In genomic region chr17:88160677-88161001, GRCm38 (mm10) we compare ENCODE assay signal across 19 mouse cellular contexts.
DNase-seq lines count a peak whose midpoint lies in the region; ATAC-seq and TF ChIP-seq lines count a peak whose summit lies in the region.
"Had no signal": no experiment of that assay in that cellular context is flagged by ENCODE, and none has a peak within 500 bp of the region (broad histone marks: within the 10 kb centered on the region; RNA-seq: fewer than 3 reads in every experiment).

No protein-coding gene starts in this region.

- no peak overlapping the region for H3K27ac ChIP-seq in heart, embryonic 13.5 days (replicated peaks)
- no peak overlapping the region for H3K27ac ChIP-seq in lung, embryonic 16.5 days (ENCODE audit: low read length)
- no peak overlapping the region for H3K27ac ChIP-seq in forebrain, embryonic 16.5 days (ENCODE audit: low read length)
- H3K27ac ChIP-seq in midbrain, postnatal 0 days (ENCODE audit: low read depth, low read length) = no peak overlapping the region
- H3K27ac ChIP-seq: neural tube, embryonic 12.5 days had no signal

- TF ChIP-seq CTCF in midbrain, postnatal 0 days (IDR thresholded peaks at IDR 0.05) = no peak

- H3K4me3 ChIP-seq in heart, embryonic 13.5 days = no peak overlapping the region
- peak overlapping the region; percentile 12; the same call in 1 of the 2 replicates for H3K4me3 ChIP-seq in lung, embryonic 16.5 days (ENCODE audit: low read length)
- H3K4me3 ChIP-seq in forebrain, embryonic 16.5 days (replicated peaks; ENCODE audit: low read length) = no peak overlapping the region; the same call in 1 of the 2 replicates
- H3K4me3 ChIP-seq in midbrain, postnatal 0 days (ENCODE audit: low read depth, low read length) = 0 out of 2 replicates have a peak overlapping the region, but pooled peaks have one; percentile 12
- H3K4me3 ChIP-seq: neural tube, embryonic 12.5 days had no signal

- H3K4me1 ChIP-seq in heart, embryonic 13.5 days = peaks cover 8% of the 10 kb centered on the region
- H3K4me1 ChIP-seq in lung, embryonic 16.5 days (replicated peaks; ENCODE audit: control insufficient read depth, insufficient read depth, low read length) = no peaks in the 10 kb centered on the region
- H3K4me1 ChIP-seq in forebrain, embryonic 16.5 days (replicated peaks; ENCODE audit: control insufficient read depth, insufficient read depth, low read length) = peaks cover 6% of the 10 kb centered on the region; the same call in 1 of the 2 replicates
- peaks cover 8% of the 10 kb centered on the region; the same call in 1 of the 2 replicates for H3K4me1 ChIP-seq in midbrain, postnatal 0 days (ENCODE audit: insufficient read depth, low read length)

- DNase-seq in heart, postnatal 36 days = no peak
- no peak for DNase-seq in lung, postnatal 4 days
- DNase-seq in midbrain, postnatal 0 days (ENCODE audit: low spot score) = no peak
- no peak for DNase-seq in thymus, postnatal 14 days
- no peak for DNase-seq in frontal cortex, postnatal 25 days (ENCODE audit: low spot score in 2 of 2)
- DNase-seq: adrenal gland, postnatal 10 days; B cell, adult 2 months; cerebellum, adult 8-10 months; gastrocnemius, postnatal 36 days; heart, postnatal 4 days; kidney, adult 8-10 months; left cerebral cortex, postnatal 4 days; lung, postnatal 14 days; right cerebral cortex, postnatal 25 days had no signal

- peak overlapping the region; percentile 55; the same call in 1 of the 2 replicates for H3K4me2 ChIP-seq in heart, embryonic 13.5 days
- peak overlapping the region; percentile 12; the same call in 1 of the 2 replicates for H3K4me2 ChIP-seq in lung, embryonic 16.5 days (ENCODE audit: low read depth, low read length)
- peak overlapping the region; percentile 7; the same call in 1 of the 2 replicates for H3K4me2 ChIP-seq in forebrain, embryonic 16.5 days (ENCODE audit: low read length)
- H3K4me2 ChIP-seq in midbrain, postnatal 0 days (ENCODE audit: low read depth, low read length, poor library complexity, severe bottlenecking) = 0 out of 2 replicates have a peak overlapping the region, but pooled peaks have one; percentile 12
- H3K4me2 ChIP-seq: liver, embryonic 11.5 days; neural tube, embryonic 12.5 days had no signal

- H3K9me3 ChIP-seq in heart, embryonic 13.5 days = no peaks in the 10 kb centered on the region
- H3K9me3 ChIP-seq in lung, embryonic 16.5 days (ENCODE audit: control insufficient read depth, low read length) = no peaks in the 10 kb centered on the region
- H3K9me3 ChIP-seq in forebrain, embryonic 16.5 days (ENCODE audit: control insufficient read depth, low read length) = no peaks in the 10 kb centered on the region
- H3K9me3 ChIP-seq in midbrain, postnatal 0 days (ENCODE audit: low read length) = no peaks in the 10 kb centered on the region
- H3K9me3 ChIP-seq: neural tube, embryonic 12.5 days had no signal

- peaks cover 20% of the 10 kb centered on the region; the same call in 1 of the 2 replicates for H3K27me3 ChIP-seq in heart, embryonic 13.5 days (replicated peaks)
- H3K27me3 ChIP-seq in lung, embryonic 16.5 days (ENCODE audit: control insufficient read depth, insufficient read depth, low read depth, low read length) = no peaks in the 10 kb centered on the region
- H3K27me3 ChIP-seq in forebrain, embryonic 16.5 days (replicated peaks; ENCODE audit: control insufficient read depth, insufficient read depth, low read length) = no peaks in the 10 kb centered on the region
- no peaks in the 10 kb centered on the region for H3K27me3 ChIP-seq in midbrain, postnatal 0 days (ENCODE audit: insufficient read depth, low read length)
- H3K27me3 ChIP-seq: neural tube, embryonic 12.5 days had no signal

- intact Hi-C loops in heart, postnatal 36 days (cut with DNase I) = no loop called here

- no peaks in the 10 kb centered on the region for H3K36me3 ChIP-seq in heart, embryonic 13.5 days
- no peaks in the 10 kb centered on the region for H3K36me3 ChIP-seq in lung, embryonic 16.5 days (ENCODE audit: control insufficient read depth, insufficient read depth, low read length)
- no peaks in the 10 kb centered on the region for H3K36me3 ChIP-seq in forebrain, embryonic 16.5 days (ENCODE audit: control insufficient read depth, insufficient read depth)
- no peaks in the 10 kb centered on the region for H3K36me3 ChIP-seq in midbrain, postnatal 0 days (ENCODE audit: insufficient read depth, low read length)
- H3K36me3 ChIP-seq: neural tube, embryonic 12.5 days had no signal

- no peak overlapping the region for H3K9ac ChIP-seq in heart, embryonic 13.5 days
- H3K9ac ChIP-seq in lung, embryonic 16.5 days (ENCODE audit: low read length) = no peak overlapping the region
- H3K9ac ChIP-seq in forebrain, embryonic 16.5 days (replicated peaks; ENCODE audit: low read depth, low read length) = no peak overlapping the region
- H3K9ac ChIP-seq in midbrain, postnatal 0 days (replicated peaks; ENCODE audit: low read length, poor library complexity, severe bottlenecking) = no peak overlapping the region
- H3K9ac ChIP-seq: neural tube, embryonic 12.5 days had no signal

- 81% methylated on average over 14 of the region's 14 CpGs for WGBS in heart, embryonic 13.5 days
- 60% methylated on average over 14 of the region's 14 CpGs for WGBS in lung, embryonic 16.5 days
- 74% methylated on average over 14 of the region's 14 CpGs for WGBS in forebrain, embryonic 16.5 days
- WGBS in midbrain, postnatal 0 days = 71% methylated on average over 14 of the region's 14 CpGs

- ATAC-seq in heart, embryonic 13.5 days (ENCODE audit: extremely low read depth, insufficient number of reproducible peaks, low FRiP score, low TSS enrichment) = no peak
- no peak for ATAC-seq in lung, embryonic 16.5 days (ENCODE audit: low read depth)
- ATAC-seq in forebrain, embryonic 16.5 days = no peak
- ATAC-seq in midbrain, postnatal 0 days (ENCODE audit: low FRiP score) = no peak

Comparison
In these comparisons a context has a peak if more than half of its experiments do, and no peak if none do; other contexts are left out.
1. H3K4me3 ChIP-seq: peak in lung, embryonic 16.5 days (single experiment) and midbrain, postnatal 0 days (single experiment); none in heart, embryonic 13.5 days (single experiment) and forebrain, embryonic 16.5 days (single experiment).
2. Peak in every context shown above with its lines, with median percentiles within 50 percentile points of each other: H3K4me2 ChIP-seq.